Mouse (Mus musculus): ENCODE data around the gene Olfr493.

Olfr493 gene

DNA sequence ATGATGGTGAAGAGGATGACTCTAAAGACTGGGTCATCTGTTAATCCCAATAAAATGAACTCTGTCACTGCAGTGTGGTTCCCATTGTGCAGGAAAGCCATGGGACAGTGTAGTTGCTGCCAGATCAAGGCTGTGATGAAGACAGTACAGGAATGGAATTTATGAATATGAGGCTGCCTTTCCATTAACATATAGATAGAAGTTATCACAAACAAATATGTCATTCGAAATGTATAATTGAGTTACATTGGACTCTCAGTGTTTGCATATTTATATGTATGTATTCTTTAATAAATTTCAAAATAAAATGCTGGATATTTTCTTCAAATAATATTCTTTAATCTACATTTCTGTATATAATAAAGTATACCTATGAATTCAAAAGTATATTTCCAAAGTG is at the start of gene Olfr493:
Gene Olfr493, minus strand, starts transcription at position 101 of the 400 bp plus-strand sequence.
- no peak for DNase-seq

DNA sequence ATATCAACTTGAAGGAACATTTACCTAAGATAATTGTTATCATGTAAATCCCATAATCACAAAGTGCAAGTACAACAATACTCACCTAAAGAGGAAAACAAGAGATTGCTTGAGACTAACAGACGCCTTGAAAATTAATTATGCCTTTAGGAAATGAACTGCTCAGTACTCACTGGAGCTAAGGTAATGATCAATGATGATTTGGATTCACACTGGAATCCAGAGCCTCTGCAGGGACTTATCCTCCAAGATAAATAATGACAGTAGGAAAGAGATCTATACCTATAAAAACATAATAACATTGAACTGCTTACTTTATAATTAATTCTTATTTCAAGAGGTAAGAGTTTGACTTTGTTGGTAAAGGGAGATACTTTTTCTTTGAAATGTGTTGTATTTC is 46.1 kb upstream of the Olfr493 start, which contains the start of gene Olfr495:
Gene Olfr495, plus strand, starts transcription at position 301 of the 400 bp plus-strand sequence.
- DNase-seq, result no peak

DNA sequence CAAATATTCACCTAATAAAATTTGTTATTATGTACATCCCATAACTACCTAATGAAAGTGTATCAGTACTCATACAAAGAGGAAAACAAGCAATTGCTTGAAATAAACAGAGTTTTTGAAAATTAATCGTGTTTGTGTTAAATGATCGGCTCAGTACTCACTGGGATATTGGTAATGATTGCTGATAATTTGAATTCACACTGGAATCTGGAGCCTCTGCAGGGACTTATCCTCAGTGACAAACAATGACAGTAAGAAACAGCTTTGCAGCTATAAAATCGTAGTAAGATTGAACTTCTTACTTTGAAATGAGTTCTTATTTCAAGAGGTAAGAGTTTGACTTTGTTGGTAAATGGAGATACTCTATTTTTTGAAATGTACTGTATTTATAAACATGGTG is 18.3 kb upstream of the Olfr493 start, which contains the start of gene Olfr494:
Gene Olfr494, plus strand, starts transcription at position 301 of the 400 bp plus-strand sequence.
- DNase-seq, result no peak

DNA sequence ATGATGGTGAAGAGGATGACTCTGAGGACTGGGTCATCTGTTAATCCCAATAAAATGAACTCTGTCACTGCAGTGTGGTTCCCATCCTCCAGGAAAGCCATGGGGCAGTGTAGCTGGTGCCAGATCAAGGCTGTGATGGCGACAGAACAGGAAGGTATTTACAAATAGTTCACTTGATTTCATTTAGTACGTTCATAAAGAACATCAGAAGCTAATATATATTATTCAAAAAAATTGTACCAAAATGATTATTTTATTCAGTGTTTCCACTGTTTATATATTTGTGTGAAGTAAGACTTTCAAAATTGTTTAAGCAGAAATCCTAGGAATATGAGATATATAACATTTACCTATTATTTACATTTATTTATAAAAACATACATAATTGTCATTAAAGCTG is 23.2 kb downstream of the Olfr493 start, which contains the start of gene Olfr492:
Gene Olfr492, minus strand, starts transcription at position 101 of the 400 bp plus-strand sequence.
- DNase-seq, result no peak

DNA sequence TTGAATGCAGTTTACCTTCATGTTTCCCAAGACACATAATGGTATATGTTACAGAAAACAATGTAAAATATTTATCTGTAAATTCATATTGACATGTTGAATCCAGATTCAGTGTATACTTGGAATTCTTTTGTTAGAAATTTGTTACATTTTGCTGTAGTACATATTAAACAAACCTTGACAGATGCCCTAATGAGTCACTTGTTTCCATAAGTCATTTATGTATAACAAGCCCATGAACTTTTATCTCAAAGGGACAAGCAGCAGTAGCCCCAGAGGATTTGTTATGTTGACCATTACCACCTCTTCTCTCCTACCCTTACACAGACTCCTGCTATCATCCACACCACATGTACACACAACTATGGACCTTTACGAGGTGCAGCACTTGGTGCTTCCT is 33.6 kb downstream of the Olfr493 start, which contains the start of gene Olfr491:
Gene Olfr491, plus strand, starts transcription at position 301 of the 400 bp plus-strand sequence.
- DNase-seq, result no peak
